Mouse (Mus musculus) stomach, postnatal 0 days (tissue): ENCODE measurements at regions not wholly inside any gene's neighbourhood (a gene's known extent, or its start where the extent isn't known, plus 50 kb on each side); places are given as distances from the start of the nearest gene placed in this dataset.

Experiments
- ATAC-seq: fragments of 200-750 bp; cut with Nextera tagmentation; 2 replicates; pipeline ENCODE4 v1.8.0; 2017; ENCODE audit not compliant: low FRiP score, low TSS enrichment
- DNase-seq: peaks from one replicate; pipeline ENCODE4 v3.0.0-alpha.2; 2016; ENCODE audit warnings: low spot score
- H3K27ac ChIP-seq: fragments of 300-500 bp; sonication (generic); replicated peaks from 2 replicates; pipeline ENCODE4 v1.5.1; 2014; ENCODE audit warnings: mild to moderate bottlenecking, control low read depth
- H3K27me3 ChIP-seq: fragments of 300-500 bp; sonication (generic); 2 replicates; pipeline ENCODE4 v1.6.1; 2014; ENCODE audit warnings: low read length; ENCODE audit not compliant: control insufficient read depth, insufficient read depth
- H3K36me3 ChIP-seq: fragments of 300-500 bp; sonication (generic); 2 replicates; pipeline ENCODE4 v1.6.1; 2014; ENCODE audit warnings: low read length, mixed read lengths; ENCODE audit not compliant: control insufficient read depth, insufficient read depth
- H3K4me1 ChIP-seq: fragments of 300-500 bp; sonication (generic); replicated peaks from 2 replicates; pipeline ENCODE4 v1.6.1; 2014; ENCODE audit warnings: antibody characterized with exemption; ENCODE audit not compliant: control insufficient read depth, insufficient read depth
- H3K4me2 ChIP-seq: fragments of 300-500 bp; sonication (generic); replicated peaks from 2 replicates; pipeline ENCODE4 v1.6.1; 2014; ENCODE audit warnings: low read depth, mild to moderate bottlenecking, control low read depth, moderate library complexity
- H3K4me3 ChIP-seq: fragments of 300-500 bp; sonication (generic); 2 replicates; pipeline ENCODE4 v1.5.1; 2014; ENCODE audit warnings: low read depth, low read length, control low read depth
- H3K9ac ChIP-seq: fragments of 300-500 bp; sonication (generic); 2 replicates; pipeline ENCODE4 v1.6.1; 2014; ENCODE audit warnings: mild to moderate bottlenecking, low read length, control low read depth, mixed read lengths
- H3K9me3 ChIP-seq: fragments of 300-500 bp; sonication (generic); 2 replicates; pipeline ENCODE4 v1.6.1; 2016; ENCODE audit warnings: low read length; ENCODE audit not compliant: control insufficient read depth
- CTCF ChIP-seq: IDR thresholded peaks from 2 replicates; pipeline ENCODE4 v1.5.1; 2016; ENCODE audit warnings: antibody characterized with exemption, low read depth, mild to moderate bottlenecking, moderate library complexity
- EP300 ChIP-seq: optimal IDR thresholded peaks from 2 replicates; pipeline ENCODE3; 2016; ENCODE audit warnings: antibody characterized with exemption
- WGBS: fragments of 180-500 bp; shearing (Covaris S2); extraction: QIAGEN DNeasy Blood & Tissue Kit; methylation state at CpG from one replicate; pipeline ENCODE4 v1.1.7; 2014; 5-methylcytosine and 5-hydroxymethylcytosine counted together

GRCm38 (mm10) chr12:78098765-78099194 is 95.3 kb upstream of the Gm6657 start:
- H3K27me3 ChIP-seq = no peaks in the 10 kb centered on the region
- no peak overlapping the region for H3K9ac ChIP-seq
- 33% methylated on average over 9 of the region's 9 CpGs for WGBS
- ATAC-seq = no peak
- H3K9me3 ChIP-seq = no peaks in the 10 kb centered on the region
- H3K4me3 ChIP-seq = no peak overlapping the region
- TF ChIP-seq CTCF (no peak), EP300 (no peak)
- no peak for DNase-seq
- H3K36me3 ChIP-seq = no peaks in the 10 kb centered on the region
- H3K4me1 ChIP-seq = no peaks in the 10 kb centered on the region
- no peak overlapping the region for H3K4me2 ChIP-seq
- no peak overlapping the region for H3K27ac ChIP-seq

DNA sequence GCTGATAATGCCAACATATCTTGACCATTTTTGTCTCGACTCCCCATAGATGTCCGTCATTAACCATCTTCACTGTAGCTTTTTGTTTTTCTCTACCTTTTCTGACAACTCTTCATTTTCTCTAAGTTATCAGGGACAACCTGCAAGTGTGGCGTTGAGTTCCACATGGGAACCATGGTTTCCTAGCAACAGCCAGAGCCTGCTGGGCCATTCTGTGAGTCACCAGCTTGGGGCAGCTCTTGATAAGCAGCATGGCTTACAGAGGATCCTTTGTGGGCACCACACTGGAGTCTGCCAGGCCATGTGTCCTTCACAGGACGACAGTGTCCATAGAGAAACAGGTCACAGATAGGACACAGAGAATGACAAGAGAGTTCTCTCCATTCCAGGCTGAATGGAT is 94.3 kb upstream of the Gm6657 start:
- Histone ChIP-seq H3K36me3 (no peaks in the 10 kb centered on the region), H3K4me1 (no peaks in the 10 kb centered on the region), H3K27me3 (no peaks in the 10 kb centered on the region), H3K9ac (no peak overlapping the region), H3K9me3 (no peaks in the 10 kb centered on the region), H3K27ac (no peak overlapping the region), H3K4me3 (no peak overlapping the region), H3K4me2 (no peak overlapping the region)
- ATAC-seq = no peak
- no peak for TF ChIP-seq EP300
- TF ChIP-seq CTCF = no peak
- DNase-seq = peak; percentile 25
- 64% methylated on average over 4 of the region's 4 CpGs for WGBS

DNA sequence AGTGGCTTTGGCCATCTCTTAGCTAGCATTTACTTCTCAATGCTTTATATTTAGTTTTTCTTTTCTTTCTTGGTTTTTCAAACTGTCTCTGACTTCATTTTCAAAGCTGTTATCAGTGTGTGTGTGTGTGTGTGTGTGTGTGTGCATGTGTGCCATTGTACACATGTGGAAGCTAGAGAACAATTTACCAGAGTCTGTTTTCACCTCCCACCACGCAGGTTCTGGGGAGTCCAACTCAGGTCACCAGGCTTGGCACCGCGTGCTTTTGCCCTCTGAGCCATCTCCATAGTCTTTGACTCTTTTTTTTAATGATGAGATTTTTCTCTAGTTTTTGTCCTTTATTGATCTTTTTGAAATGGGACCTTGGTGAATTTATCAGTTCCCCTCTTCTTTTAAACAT is 93.3 kb upstream of the Gm6657 start:
- WGBS = 82% methylated on average over 3 of the region's 3 CpGs
- H3K4me3 ChIP-seq = no peak overlapping the region
- DNase-seq = no peak
- no peak overlapping the region for H3K9ac ChIP-seq
- H3K4me2 ChIP-seq = no peak overlapping the region
- no peaks in the 10 kb centered on the region for H3K36me3 ChIP-seq
- ATAC-seq = no peak
- TF ChIP-seq EP300 (no peak), CTCF (no peak)
- no peaks in the 10 kb centered on the region for H3K9me3 ChIP-seq
- no peak overlapping the region for H3K27ac ChIP-seq
- H3K4me1 ChIP-seq = no peaks in the 10 kb centered on the region
- no peaks in the 10 kb centered on the region for H3K27me3 ChIP-seq

DNA sequence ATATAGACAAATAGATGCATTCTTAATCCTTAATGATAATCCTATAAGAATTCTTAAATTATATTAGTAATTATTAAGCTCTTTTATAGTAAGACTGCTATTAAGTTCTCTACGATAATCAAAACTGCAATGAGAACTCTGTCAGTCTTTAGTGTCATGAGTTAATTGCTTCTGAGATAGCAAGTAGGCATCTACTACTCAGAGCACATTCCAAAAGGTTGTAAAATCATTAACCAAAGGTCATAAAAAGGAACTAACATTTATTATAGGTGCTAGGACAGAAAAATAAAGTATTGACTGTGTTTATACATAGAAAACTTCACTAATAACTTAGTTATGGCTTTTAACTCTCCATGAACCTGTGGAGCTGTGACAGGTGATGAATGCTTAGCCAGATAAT is 84.1 kb upstream of the Gm6657 start:
- WGBS = 66% methylated on average over 1 of the region's 1 CpGs
- Histone ChIP-seq H3K4me1 (no peaks in the 10 kb centered on the region), H3K36me3 (no peaks in the 10 kb centered on the region), H3K4me3 (no peak overlapping the region), H3K27ac (no peak overlapping the region), H3K9ac (no peak overlapping the region), H3K27me3 (no peaks in the 10 kb centered on the region), H3K9me3 (no peaks in the 10 kb centered on the region), H3K4me2 (no peak overlapping the region)
- DNase-seq = no peak
- TF ChIP-seq EP300 = no peak
- TF ChIP-seq CTCF = no peak
- ATAC-seq = no peak

DNA sequence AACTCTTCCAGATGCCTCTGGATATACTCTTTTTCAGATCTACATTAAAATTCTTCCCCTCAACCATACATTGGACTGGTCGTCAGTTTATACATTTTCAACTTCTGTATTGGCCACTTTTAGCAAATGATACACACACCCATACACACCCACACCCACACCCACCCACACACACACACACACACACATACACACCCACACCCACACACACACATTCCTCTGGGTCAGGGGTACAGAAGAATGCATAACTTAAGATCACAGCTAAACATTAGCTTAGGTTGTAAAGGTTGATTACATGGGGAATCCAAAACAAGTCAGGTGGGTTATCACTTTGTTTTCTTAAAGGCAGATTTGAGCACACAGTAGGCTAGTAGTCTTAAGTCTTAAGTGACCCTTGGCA is 75.9 kb upstream of the Gm6657 start:
- TF ChIP-seq CTCF = no peak
- TF ChIP-seq EP300 = no peak
- no peak for ATAC-seq

GRCm38 (mm10) chr12:78119246-78119645 is 74.8 kb upstream of the Gm6657 start:
- Histone ChIP-seq H3K36me3 (no peaks in the 10 kb centered on the region), H3K4me2 (no peak overlapping the region), H3K4me3 (no peak overlapping the region), H3K27ac (no peak overlapping the region), H3K27me3 (no peaks in the 10 kb centered on the region), H3K9me3 (no peaks in the 10 kb centered on the region), H3K4me1 (no peaks in the 10 kb centered on the region), H3K9ac (no peak overlapping the region)
- peak; percentile 61 for ATAC-seq
- no peak for DNase-seq
- no peak for TF ChIP-seq CTCF
- no peak for TF ChIP-seq EP300
- WGBS = 45% methylated on average over 2 of the region's 2 CpGs

More for the DNA sequence above, 75.9 kb upstream of the Gm6657 start:
- Histone ChIP-seq H3K4me1 (no peaks in the 10 kb centered on the region), H3K27me3 (no peaks in the 10 kb centered on the region), H3K4me3 (no peak overlapping the region), H3K27ac (no peak overlapping the region), H3K4me2 (no peak overlapping the region), H3K36me3 (no peaks in the 10 kb centered on the region), H3K9ac (no peak overlapping the region), H3K9me3 (no peaks in the 10 kb centered on the region)
- DNase-seq = no peak
- 50% methylated on average over 1 of the region's 1 CpGs for WGBS
